Mouse (Mus musculus) testis, adult 2 months (tissue): ENCODE data around the gene Cox10. TPM values are rescaled to one million over a fixed set of nuclear protein-coding genes. Genes with fewer than 3 reads are reported as not detected.

ENCODE experiments used
- H3K27ac ChIP-seq: fragments of 200-500 bp; 2 replicates; pipeline ENCODE4 v1.5.1; 2012; ENCODE audit warnings: low read depth, low read length; ENCODE audit not compliant: control insufficient read depth, insufficient read depth
- H3K27me3 ChIP-seq: fragments of 200-500 bp; 2 replicates; pipeline ENCODE4 v1.6.1; 2012; ENCODE audit warnings: mild to moderate bottlenecking, low read length, moderate library complexity; ENCODE audit not compliant: control insufficient read depth, insufficient read depth
- H3K36me3 ChIP-seq: fragments of 200-500 bp; 2 replicates; pipeline ENCODE4 v1.6.1; 2012; ENCODE audit warnings: mild to moderate bottlenecking, low read length; ENCODE audit not compliant: control insufficient read depth, insufficient read depth
- H3K4me1 ChIP-seq: fragments of 200-500 bp; 2 replicates; pipeline ENCODE4 v1.6.1; 2012; ENCODE audit warnings: low read length; ENCODE audit not compliant: control insufficient read depth, insufficient read depth
- H3K4me3 ChIP-seq: fragments of 200-500 bp; 2 replicates; pipeline ENCODE4 v1.5.1; 2012; ENCODE audit warnings: low read depth, mild to moderate bottlenecking, low read length, moderate library complexity, mixed read lengths; ENCODE audit not compliant: control insufficient read depth
- CTCF ChIP-seq: fragments of 200-500 bp; IDR thresholded peaks from 2 replicates; pipeline ENCODE4 v1.5.1; 2012; ENCODE audit warnings: low read depth, mild to moderate bottlenecking, inconsistent platforms, low read length, moderate library complexity; ENCODE audit not compliant: control insufficient read depth, insufficient read depth, insufficient replicate concordance
- POLR2A ChIP-seq: fragments of 200-500 bp; IDR thresholded peaks from 2 replicates; pipeline ENCODE4 v1.6.1; 2012; ENCODE audit warnings: low read depth, mild to moderate bottlenecking, inconsistent platforms, low read length, moderate library complexity; ENCODE audit not compliant: control insufficient read depth
- polyA plus RNA-seq: library from polyadenylated mRNA; depleted of rRNA; stranded (reverse); fragments of >200 nt; gene quantifications from 2 replicates; pipeline ENCODE4 v1.2.3, GENCODE M21; 2012

Gene Cox10
- polyA plus RNA-seq, 1 experiment, result 11.9 TPM

GRCm38 (mm10) chr11:64066001-64066400 lies 13.3 kb downstream of the Cox10 start:
- Histone ChIP-seq H3K27me3 (no peaks in the 10 kb centered on the region), H3K27ac (no peak overlapping the region), H3K4me1 (no peaks in the 10 kb centered on the region), H3K36me3 (no peaks in the 10 kb centered on the region; the same call in 1 of the 2 replicates), H3K4me3 (no peak overlapping the region)
- TF ChIP-seq CTCF (no peak), POLR2A (no peak)

GRCm38 (mm10) chr11:64063130-64063529 lies 16.1 kb downstream of the Cox10 start:
- TF ChIP-seq POLR2A (no peak), CTCF (no peak)
- Histone ChIP-seq H3K27me3 (no peaks in the 10 kb centered on the region), H3K36me3 (no peaks in the 10 kb centered on the region), H3K4me1 (no peaks in the 10 kb centered on the region), H3K4me3 (no peak overlapping the region), H3K27ac (no peak overlapping the region)

- Histone ChIP-seq H3K4me1 (no peaks in the 10 kb centered on the region), H3K27me3 (no peaks in the 10 kb centered on the region), H3K36me3 (no peaks in the 10 kb centered on the region), H3K4me3 (no peak overlapping the region), H3K27ac (no peak overlapping the region)
- TF ChIP-seq CTCF, result no peak
- no peak for TF ChIP-seq POLR2A
Measured at GRCm38 (mm10) chr11:64062226-64062625, 17.0 kb downstream of the Cox10 start.

DNA sequence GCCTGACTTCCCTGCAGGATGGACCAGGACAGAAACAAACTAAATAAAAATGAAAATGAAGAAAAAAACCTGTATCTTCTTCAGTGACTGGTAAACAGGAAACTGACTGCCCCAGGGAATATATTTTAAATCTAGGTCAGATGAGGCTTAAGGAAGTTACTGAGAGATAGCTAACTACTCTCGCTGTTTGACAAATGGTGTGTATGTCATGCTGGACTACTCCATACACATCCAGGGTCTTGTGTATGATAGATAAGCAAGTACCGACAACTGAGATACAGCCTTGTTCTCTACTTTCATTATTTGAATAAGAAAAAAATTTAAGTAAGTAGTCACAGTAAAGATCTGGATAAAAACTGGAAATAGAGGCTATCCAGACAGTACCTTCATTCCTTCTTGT lies 20.0 kb downstream of the Cox10 start:
- no peaks in the 10 kb centered on the region for H3K36me3 ChIP-seq
- TF ChIP-seq CTCF, result no peak
- no peak for TF ChIP-seq POLR2A
- no peak overlapping the region for H3K4me3 ChIP-seq
- H3K27ac ChIP-seq, result no peak overlapping the region
- H3K4me1 ChIP-seq, result no peaks in the 10 kb centered on the region
- no peaks in the 10 kb centered on the region for H3K27me3 ChIP-seq

- Histone ChIP-seq H3K27me3 (no peaks in the 10 kb centered on the region), H3K4me3 (no peak overlapping the region), H3K4me1 (no peaks in the 10 kb centered on the region), H3K27ac (no peak overlapping the region), H3K36me3 (no peaks in the 10 kb centered on the region)
- no peak for TF ChIP-seq POLR2A
- TF ChIP-seq CTCF, result no peak
Measured at GRCm38 (mm10) chr11:64058474-64058873, 20.8 kb downstream of the Cox10 start.

GRCm38 (mm10) chr11:64053371-64053770 lies 25.9 kb downstream of the Cox10 start:
- TF ChIP-seq POLR2A (no peak), CTCF (no peak)
- H3K27ac ChIP-seq, result no peak overlapping the region
- no peaks in the 10 kb centered on the region for H3K27me3 ChIP-seq
- no peaks in the 10 kb centered on the region for H3K36me3 ChIP-seq
- H3K4me1 ChIP-seq, result no peaks in the 10 kb centered on the region
- no peak overlapping the region for H3K4me3 ChIP-seq

- H3K27ac ChIP-seq, result no peak overlapping the region
- no peaks in the 10 kb centered on the region for H3K4me1 ChIP-seq
- H3K36me3 ChIP-seq, result no peaks in the 10 kb centered on the region
- TF ChIP-seq CTCF, result no peak
- TF ChIP-seq POLR2A, result no peak
- H3K4me3 ChIP-seq, result no peak overlapping the region
- no peaks in the 10 kb centered on the region for H3K27me3 ChIP-seq
Measured at GRCm38 (mm10) chr11:64051195-64051968, 27.9 kb downstream of the Cox10 start.
